Mouse (Mus musculus) midbrain, embryonic 11.5 days (tissue): ENCODE results near the gene Syf2. TPM values are rescaled to one million over a fixed set of nuclear protein-coding genes. Genes with fewer than 3 reads are reported as not detected.

ENCODE experiments used
- ATAC-seq: fragments of 200-750 bp; cut with Nextera tagmentation; 2 replicates; pipeline ENCODE4 v1.8.0; 2017; ENCODE audit warnings: moderate TSS enrichment, moderate library complexity; ENCODE audit not compliant: low FRiP score
- DNase-seq: peaks from one replicate; pipeline ENCODE4 v3.0.0; 2015; ENCODE audit warnings: low spot score; ENCODE audit errors: missing footprints
- H3K27ac ChIP-seq: fragments of 300-500 bp; sonication (generic); 2 replicates; pipeline ENCODE4 v1.5.1; 2014; ENCODE audit warnings: low read depth, low read length
- H3K27me3 ChIP-seq: fragments of 300-500 bp; sonication (generic); 2 replicates; pipeline ENCODE4 v1.6.1; 2014; ENCODE audit warnings: mild to moderate bottlenecking, low read length, moderate library complexity, mixed read lengths; ENCODE audit not compliant: control insufficient read depth, insufficient read depth
- H3K36me3 ChIP-seq: fragments of 300-500 bp; sonication (generic); 2 replicates; pipeline ENCODE4 v1.6.1; 2014; ENCODE audit warnings: mild to moderate bottlenecking, low read length, moderate library complexity, mixed read lengths; ENCODE audit not compliant: control insufficient read depth, insufficient read depth
- H3K4me1 ChIP-seq: fragments of 300-500 bp; sonication (generic); 2 replicates; pipeline ENCODE4 v1.6.1; 2014; ENCODE audit warnings: low read length; ENCODE audit not compliant: control insufficient read depth, insufficient read depth
- H3K4me2 ChIP-seq: fragments of 300-500 bp; sonication (generic); 2 replicates; pipeline ENCODE4 v1.6.1; 2014; ENCODE audit warnings: mild to moderate bottlenecking, moderate library complexity
- H3K4me3 ChIP-seq: fragments of 300-500 bp; sonication (generic); 2 replicates; pipeline ENCODE4 v1.5.1; 2014; ENCODE audit warnings: low read depth, low read length
- H3K9ac ChIP-seq: fragments of 300-500 bp; sonication (generic); 2 replicates; pipeline ENCODE4 v1.6.1; 2014; ENCODE audit warnings: low read length
- H3K9me3 ChIP-seq: fragments of 300-500 bp; sonication (generic); 2 replicates; pipeline ENCODE4 v1.6.1; 2016; ENCODE audit warnings: low read length; ENCODE audit not compliant: control insufficient read depth
- WGBS: fragments of 180-500 bp; shearing (Covaris S2); extraction: QIAGEN DNeasy Blood & Tissue Kit; methylation state at CpG from one replicate; pipeline ENCODE4 v1.1.7; 2014; 5-methylcytosine and 5-hydroxymethylcytosine counted together
- polyA plus RNA-seq: library from polyadenylated mRNA; unstranded; fragments of >200 nt; fragmentation: Nextera tagmentation; extraction: Ambion mirVana; gene quantifications from 2 replicates; pipeline ENCODE4 v1.2.1, GENCODE M21; 2014

Syf2 gene
- polyA plus RNA-seq, 1 experiment from 2014 or later: 76.7 TPM

DNA sequence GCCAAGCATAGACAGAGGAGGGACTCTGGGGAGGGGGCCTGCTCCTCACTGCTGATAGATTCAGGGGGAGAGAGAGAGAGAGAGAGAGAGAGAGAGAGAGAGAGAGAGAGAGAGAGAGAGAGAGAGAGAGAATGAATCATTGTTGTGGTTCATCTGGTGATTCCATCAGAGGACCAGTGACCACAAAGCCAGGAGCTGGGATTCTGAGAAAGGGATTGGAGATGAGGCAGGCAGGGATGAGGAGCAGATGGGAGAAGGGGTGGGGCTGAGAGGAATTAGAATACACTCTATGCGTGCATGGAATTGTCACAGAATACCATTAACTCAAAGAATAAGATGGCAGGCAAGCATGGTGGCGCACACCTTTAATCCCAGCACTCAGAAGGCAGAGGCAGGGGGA lies 24.5 kb downstream of the Syf2 start:
- Histone ChIP-seq H3K4me3 (no peak overlapping the region), H3K9me3 (no peaks in the 10 kb centered on the region), H3K4me1 (peaks cover 3% of the 10 kb centered on the region), H3K27me3 (peaks cover 3% of the 10 kb centered on the region; the same call in 1 of the 2 replicates), H3K36me3 (no peaks in the 10 kb centered on the region), H3K4me2 (no peak overlapping the region), H3K9ac (no peak overlapping the region), H3K27ac (no peak overlapping the region)
- DNase-seq (no peak), ATAC-seq (no peak)
- 89% methylated on average over 2 of the region's 2 CpGs for WGBS

- no peak overlapping the region for H3K4me3 ChIP-seq
- H3K27ac ChIP-seq: no peak overlapping the region
- no peaks in the 10 kb centered on the region for H3K9me3 ChIP-seq
- peaks cover under 1% of the 10 kb centered on the region for H3K4me1 ChIP-seq
- H3K4me2 ChIP-seq: no peak overlapping the region
- no peaks in the 10 kb centered on the region for H3K36me3 ChIP-seq
- H3K9ac ChIP-seq: no peak overlapping the region
- DNase-seq: no peak
- ATAC-seq: no peak
- WGBS: 87% methylated on average over 3 of the region's 3 CpGs
- peaks cover 3% of the 10 kb centered on the region; the same call in 1 of the 2 replicates for H3K27me3 ChIP-seq
These were observed 25.1 kb downstream of the Syf2 start for GRCm38 (mm10) chr4:134955845-134956244.

DNA sequence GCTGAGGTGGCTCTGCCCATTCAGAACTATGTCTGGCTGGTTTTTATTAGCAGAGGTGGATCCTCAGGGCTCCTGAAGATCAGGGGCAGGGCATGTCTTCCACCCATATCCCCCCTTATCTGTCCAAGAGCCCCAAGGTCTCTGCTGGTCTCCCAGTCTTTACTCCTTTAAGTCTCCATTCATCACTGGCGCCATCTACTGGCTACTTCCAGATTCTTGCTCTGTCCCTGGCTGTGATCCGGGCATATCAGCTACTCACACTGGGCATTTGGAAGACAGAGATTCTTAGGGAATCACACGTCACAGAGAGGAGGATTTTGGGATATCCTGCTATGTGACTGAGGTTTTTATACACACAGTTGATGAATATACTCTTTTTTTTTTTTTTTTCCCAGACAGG lies 25.6 kb downstream of the Syf2 start:
- Histone ChIP-seq H3K4me1 (no peaks in the 10 kb centered on the region; the same call in 1 of the 2 replicates), H3K27me3 (peaks cover 3% of the 10 kb centered on the region; the same call in 1 of the 2 replicates), H3K36me3 (no peaks in the 10 kb centered on the region), H3K4me2 (no peak overlapping the region), H3K27ac (no peak overlapping the region), H3K9ac (no peak overlapping the region), H3K9me3 (no peaks in the 10 kb centered on the region), H3K4me3 (no peak overlapping the region)
- peak; percentile 94 for DNase-seq
- ATAC-seq: no peak
- 22% methylated on average over 3 of the region's 3 CpGs for WGBS

GRCm38 (mm10) chr4:134963021-134963776 lies 32.5 kb downstream of the Syf2 start:
- no peak for ATAC-seq
- Histone ChIP-seq H3K4me1 (no peaks in the 10 kb centered on the region), H3K4me2 (no peak overlapping the region; the same call in 1 of the 2 replicates), H3K9me3 (no peaks in the 10 kb centered on the region), H3K9ac (no peak overlapping the region), H3K27ac (no peak overlapping the region), H3K4me3 (no peak overlapping the region), H3K36me3 (no peaks in the 10 kb centered on the region), H3K27me3 (no peaks in the 10 kb centered on the region)
- DNase-seq: peak; percentile 93
- WGBS: 27% methylated on average over 19 of the region's 19 CpGs

DNA sequence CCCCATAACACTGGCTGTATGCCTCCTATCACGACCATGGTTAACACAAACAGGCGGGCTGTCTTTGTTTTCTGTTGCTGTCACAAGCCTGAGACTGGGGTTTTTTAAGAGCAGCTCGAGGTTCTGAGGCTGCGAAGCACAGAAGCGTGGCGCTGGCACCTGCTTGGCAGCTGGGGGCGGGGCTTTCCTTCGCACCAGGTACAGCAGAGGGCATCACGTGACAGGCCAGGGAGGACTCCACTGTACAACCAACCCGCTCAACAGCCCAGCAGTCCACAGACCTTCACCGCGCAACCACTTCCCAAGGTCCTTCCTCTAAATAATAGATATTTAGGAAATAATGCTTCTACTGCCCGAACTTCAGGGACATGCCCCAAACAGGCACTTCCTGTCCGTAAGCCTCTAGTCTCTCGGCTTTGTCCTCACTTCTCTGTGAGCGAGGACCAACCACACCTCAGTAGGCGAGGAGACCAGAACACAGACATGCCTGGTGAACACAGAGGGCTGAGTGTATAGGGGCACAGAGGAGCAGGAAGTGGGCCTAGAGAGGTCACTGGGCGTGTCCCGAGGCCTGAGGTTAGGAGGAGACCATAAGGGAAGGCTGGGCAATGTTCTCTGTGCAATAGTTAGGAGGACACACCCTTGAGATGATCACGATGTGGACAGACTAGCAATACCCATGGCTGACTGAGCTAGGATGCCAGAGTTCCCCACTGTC lies 37.3 kb downstream of the Syf2 start:
- WGBS: 80% methylated on average over 20 of the region's 20 CpGs
- no peak overlapping the region for H3K4me3 ChIP-seq
- DNase-seq (peak; percentile 51), ATAC-seq (no peak)
- H3K4me1 ChIP-seq: no peaks in the 10 kb centered on the region
- no peak overlapping the region for H3K4me2 ChIP-seq
- H3K36me3 ChIP-seq: no peaks in the 10 kb centered on the region
- no peaks in the 10 kb centered on the region for H3K9me3 ChIP-seq
- no peak overlapping the region for H3K27ac ChIP-seq
- H3K9ac ChIP-seq: no peak overlapping the region
- H3K27me3 ChIP-seq: no peaks in the 10 kb centered on the region

GRCm38 (mm10) chr4:134968605-134968976 lies 37.9 kb downstream of the Syf2 start:
- Histone ChIP-seq H3K27me3 (no peaks in the 10 kb centered on the region), H3K4me2 (no peak overlapping the region), H3K4me1 (no peaks in the 10 kb centered on the region), H3K9me3 (no peaks in the 10 kb centered on the region), H3K36me3 (no peaks in the 10 kb centered on the region), H3K9ac (no peak overlapping the region), H3K4me3 (no peak overlapping the region), H3K27ac (no peak overlapping the region)
- ATAC-seq (no peak), DNase-seq (no peak)
- WGBS: 85% methylated on average over 18 of the region's 18 CpGs

DNA sequence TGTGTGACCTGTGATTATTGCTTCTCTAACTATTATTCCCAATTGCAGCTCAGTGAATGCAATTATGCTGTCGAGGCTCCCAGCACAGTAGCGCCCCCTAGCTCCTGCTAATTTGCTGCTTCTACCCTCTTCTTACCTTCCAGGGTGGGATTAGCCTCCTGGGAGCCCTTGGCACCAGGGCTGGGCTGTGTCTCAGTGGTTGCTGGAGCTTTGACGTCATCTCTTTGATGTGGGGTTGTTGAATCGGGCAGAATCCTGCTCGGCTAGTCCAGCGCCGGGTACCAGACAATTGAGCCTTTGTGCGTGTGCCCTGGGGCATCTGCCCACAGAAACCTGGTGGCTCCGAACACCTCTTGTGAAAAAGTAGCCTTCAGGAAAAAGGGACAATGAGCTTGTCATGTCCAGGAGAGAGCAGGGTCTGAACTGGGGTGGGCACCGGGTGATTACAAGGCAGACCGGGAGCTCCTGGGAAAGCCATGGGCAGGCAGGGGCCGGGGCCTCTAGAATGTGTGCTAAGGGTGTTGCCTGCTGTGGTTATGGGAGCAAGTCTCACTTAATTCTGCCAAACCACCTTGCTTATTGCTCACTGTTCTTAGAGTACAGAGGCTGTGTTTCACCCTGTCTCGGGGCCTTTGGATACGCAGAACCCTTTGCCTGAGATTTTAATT lies 44.7 kb downstream of the Syf2 start:
- H3K4me1 ChIP-seq: no peaks in the 10 kb centered on the region
- no peaks in the 10 kb centered on the region for H3K27me3 ChIP-seq
- H3K9ac ChIP-seq: no peak overlapping the region
- no peak overlapping the region for H3K4me2 ChIP-seq
- H3K9me3 ChIP-seq: no peaks in the 10 kb centered on the region
- no peak for ATAC-seq
- H3K4me3 ChIP-seq: no peak overlapping the region
- no peak overlapping the region for H3K27ac ChIP-seq
- WGBS: 29% methylated on average over 14 of the region's 14 CpGs
- DNase-seq: peak; percentile 91
- no peaks in the 10 kb centered on the region for H3K36me3 ChIP-seq

- H3K4me3 ChIP-seq: no peak overlapping the region
- no peak overlapping the region for H3K9ac ChIP-seq
- WGBS: 92% methylated on average over 4 of the region's 4 CpGs
- DNase-seq (peak; percentile 57), ATAC-seq (no peak)
- H3K27me3 ChIP-seq: no peaks in the 10 kb centered on the region
- no peak overlapping the region for H3K27ac ChIP-seq
- H3K4me2 ChIP-seq: no peak overlapping the region
- H3K4me1 ChIP-seq: no peaks in the 10 kb centered on the region
- no peaks in the 10 kb centered on the region for H3K9me3 ChIP-seq
- no peaks in the 10 kb centered on the region for H3K36me3 ChIP-seq
These were observed 45.2 kb downstream of the Syf2 start for GRCm38 (mm10) chr4:134975929-134976308.

GRCm38 (mm10) chr4:134978930-134979329 lies 48.2 kb downstream of the Syf2 start:
- DNase-seq (no peak), ATAC-seq (no peak)
- H3K9me3 ChIP-seq: no peaks in the 10 kb centered on the region
- H3K36me3 ChIP-seq: no peaks in the 10 kb centered on the region
- no peaks in the 10 kb centered on the region for H3K27me3 ChIP-seq
- no peak overlapping the region for H3K27ac ChIP-seq
- no peak overlapping the region for H3K4me3 ChIP-seq
- no peak overlapping the region for H3K9ac ChIP-seq
- WGBS: 80% methylated on average over 8 of the region's 8 CpGs
- H3K4me1 ChIP-seq: no peaks in the 10 kb centered on the region
- no peak overlapping the region for H3K4me2 ChIP-seq
